Mouse (Mus musculus) hindbrain, embryonic 15.5 days (tissue): ENCODE results near the gene Capn15. TPM values are rescaled to one million over a fixed set of nuclear protein-coding genes. Genes with fewer than 3 reads are reported as not detected.
A peak's percentile ranks its signal among the peaks of the same experiment; 100 is the strongest.

ENCODE experiments used
- ATAC-seq: fragments of 200-750 bp; cut with Nextera tagmentation; 2 replicates; pipeline ENCODE4 v1.8.0; 2017; ENCODE audit warnings: low read depth, moderate number of reproducible peaks, moderate TSS enrichment; ENCODE audit not compliant: low FRiP score
- H3K27ac ChIP-seq: fragments of 300-500 bp; sonication (generic); replicated peaks from 2 replicates; pipeline ENCODE4 v1.5.1; 2015; ENCODE audit warnings: mild to moderate bottlenecking, inconsistent platforms
- H3K27me3 ChIP-seq: fragments of 300-500 bp; sonication (generic); 2 replicates; pipeline ENCODE4 v1.6.1; 2015; ENCODE audit warnings: control low read depth, inconsistent platforms
- H3K36me3 ChIP-seq: fragments of 300-500 bp; sonication (generic); 2 replicates; pipeline ENCODE4 v1.6.1; 2015; ENCODE audit warnings: control low read depth, inconsistent platforms
- H3K4me1 ChIP-seq: fragments of 300-500 bp; sonication (generic); replicated peaks from 2 replicates; pipeline ENCODE4 v1.6.1; 2015; ENCODE audit warnings: control low read depth, inconsistent platforms
- H3K4me2 ChIP-seq: fragments of 300-500 bp; sonication (generic); 2 replicates; pipeline ENCODE4 v1.6.1; 2015; ENCODE audit warnings: moderate library complexity, mild to moderate bottlenecking, inconsistent platforms
- H3K4me3 ChIP-seq: fragments of 300-500 bp; sonication (generic); 2 replicates; pipeline ENCODE4 v1.5.1; 2015; ENCODE audit warnings: mild to moderate bottlenecking, inconsistent platforms
- H3K9ac ChIP-seq: fragments of 300-500 bp; sonication (generic); 2 replicates; pipeline ENCODE4 v1.6.1; 2015; ENCODE audit warnings: inconsistent platforms
- H3K9me3 ChIP-seq: fragments of 300-500 bp; sonication (generic); 2 replicates; pipeline ENCODE4 v1.6.1; 2016; ENCODE audit warnings: control low read depth, inconsistent platforms
- WGBS: fragments of 180-500 bp; shearing (Covaris S2); methylation state at CpG from one replicate; pipeline ENCODE4 v1.1.7; 2015; 5-methylcytosine and 5-hydroxymethylcytosine counted together
- polyA plus RNA-seq: library from polyadenylated mRNA; unstranded; fragments of >200 nt; fragmentation: Nextera tagmentation; extraction: Ambion mirVana; gene quantifications from 2 replicates; pipeline ENCODE4 v1.2.1, GENCODE M21; 2015

Gene Capn15
- polyA plus RNA-seq, 1 experiment from 2014 or later = 27.6 TPM

- Histone ChIP-seq H3K4me1 (peaks cover 13% of the 10 kb centered on the region), H3K4me3 (peak within 1 kb of the TSS; percentile 34), H3K27ac (no peak within 1 kb of the TSS), H3K9ac (no peak within 1 kb of the TSS), H3K4me2 (peak within 1 kb of the TSS; percentile 60), H3K27me3 (peaks cover 38% of the 10 kb centered on the region), H3K36me3 (no peaks in the 10 kb centered on the region), H3K9me3 (no peaks in the 10 kb centered on the region)
- 1% methylated on average over 56 of the region's 58 CpGs for WGBS
- ATAC-seq = no peak
Measured at GRCm38 (mm10) chr17:25951803-25952623, 33.6 kb downstream of the Capn15 start, which contains the start of gene A930017K11Rik. A930017K11Rik (minus strand) TSS chr17:25952565.

- Histone ChIP-seq H3K9me3 (no peaks in the 10 kb centered on the region), H3K4me3 (peak overlapping the region; percentile 34), H3K36me3 (no peaks in the 10 kb centered on the region), H3K27me3 (peaks cover 38% of the 10 kb centered on the region), H3K9ac (no peak overlapping the region), H3K4me1 (peaks cover 13% of the 10 kb centered on the region), H3K4me2 (peak overlapping the region; percentile 60), H3K27ac (no peak overlapping the region)
- WGBS = under 1% methylated on average over 33 of the region's 33 CpGs
- no peak for ATAC-seq
Measured at GRCm38 (mm10) chr17:25951225-25951802, 34.3 kb downstream of the Capn15 start.

GRCm38 (mm10) chr17:25950706-25951105, 34.9 kb downstream of the Capn15 start:
- no peak overlapping the region for H3K27ac ChIP-seq
- H3K36me3 ChIP-seq = no peaks in the 10 kb centered on the region
- no peak for ATAC-seq
- no peak overlapping the region for H3K9ac ChIP-seq
- H3K27me3 ChIP-seq = peaks cover 38% of the 10 kb centered on the region
- H3K9me3 ChIP-seq = no peaks in the 10 kb centered on the region
- peaks cover 13% of the 10 kb centered on the region for H3K4me1 ChIP-seq
- H3K4me2 ChIP-seq = no peak overlapping the region
- no CpG with 5 or more reads among the region's 3 CpGs for WGBS
- H3K4me3 ChIP-seq = no peak overlapping the region; the same call in 1 of the 2 replicates

GRCm38 (mm10) chr17:25949981-25950380, 35.6 kb downstream of the Capn15 start:
- Histone ChIP-seq H3K4me2 (no peak overlapping the region), H3K4me3 (no peak overlapping the region), H3K36me3 (no peaks in the 10 kb centered on the region), H3K4me1 (peaks cover 13% of the 10 kb centered on the region), H3K9ac (no peak overlapping the region), H3K27me3 (peaks cover 38% of the 10 kb centered on the region), H3K27ac (no peak overlapping the region), H3K9me3 (no peaks in the 10 kb centered on the region)
- no peak for ATAC-seq
- 75% methylated on average over 5 of the region's 5 CpGs for WGBS

- H3K27me3 ChIP-seq = peaks cover 29% of the 10 kb centered on the region
- no peak overlapping the region for H3K9ac ChIP-seq
- WGBS = 82% methylated on average over 8 of the region's 8 CpGs
- no peaks in the 10 kb centered on the region for H3K36me3 ChIP-seq
- no peaks in the 10 kb centered on the region for H3K9me3 ChIP-seq
- H3K27ac ChIP-seq = no peak overlapping the region
- no peak for ATAC-seq
- H3K4me1 ChIP-seq = peaks cover 13% of the 10 kb centered on the region
- H3K4me2 ChIP-seq = no peak overlapping the region
- H3K4me3 ChIP-seq = no peak overlapping the region
Measured at GRCm38 (mm10) chr17:25948051-25948450, 37.5 kb downstream of the Capn15 start.

- Histone ChIP-seq H3K4me2 (no peak overlapping the region), H3K9ac (no peak overlapping the region), H3K27me3 (peaks cover 24% of the 10 kb centered on the region), H3K27ac (no peak overlapping the region), H3K4me3 (no peak overlapping the region), H3K36me3 (no peaks in the 10 kb centered on the region), H3K9me3 (no peaks in the 10 kb centered on the region), H3K4me1 (peaks cover 13% of the 10 kb centered on the region)
- 80% methylated on average over 4 of the region's 4 CpGs for WGBS
- ATAC-seq = no peak
Measured at GRCm38 (mm10) chr17:25947576-25947975, 38.0 kb downstream of the Capn15 start.

GRCm38 (mm10) chr17:25946891-25947290, 38.7 kb downstream of the Capn15 start:
- Histone ChIP-seq H3K27ac (no peak overlapping the region), H3K36me3 (no peaks in the 10 kb centered on the region), H3K4me2 (no peak overlapping the region), H3K4me3 (no peak overlapping the region), H3K9ac (no peak overlapping the region), H3K9me3 (no peaks in the 10 kb centered on the region), H3K4me1 (peaks cover 17% of the 10 kb centered on the region), H3K27me3 (peaks cover 17% of the 10 kb centered on the region)
- ATAC-seq = no peak
- 84% methylated on average over 8 of the region's 8 CpGs for WGBS

GRCm38 (mm10) chr17:25946349-25946748, 39.2 kb downstream of the Capn15 start:
- Histone ChIP-seq H3K27me3 (peaks cover 14% of the 10 kb centered on the region), H3K27ac (no peak overlapping the region), H3K4me3 (no peak overlapping the region), H3K9ac (no peak overlapping the region), H3K4me2 (no peak overlapping the region), H3K36me3 (no peaks in the 10 kb centered on the region), H3K4me1 (peaks cover 12% of the 10 kb centered on the region), H3K9me3 (no peaks in the 10 kb centered on the region)
- 80% methylated on average over 7 of the region's 7 CpGs for WGBS
- no peak for ATAC-seq

GRCm38 (mm10) chr17:25945517-25946155, 40.0 kb downstream of the Capn15 start:
- no peaks in the 10 kb centered on the region for H3K9me3 ChIP-seq
- peaks cover 14% of the 10 kb centered on the region for H3K4me1 ChIP-seq
- H3K27ac ChIP-seq = no peak overlapping the region
- 57% methylated on average over 9 of the region's 9 CpGs for WGBS
- H3K4me2 ChIP-seq = no peak overlapping the region
- no peak for ATAC-seq
- H3K36me3 ChIP-seq = no peaks in the 10 kb centered on the region
- H3K4me3 ChIP-seq = no peak overlapping the region
- peaks cover 8% of the 10 kb centered on the region for H3K27me3 ChIP-seq
- H3K9ac ChIP-seq = no peak overlapping the region

GRCm38 (mm10) chr17:25944366-25945163, 41.0 kb downstream of the Capn15 start, which contains the start of the genes Pigq and Nhlrc4:
Pigq (minus strand) TSS chr17:25944936.
Nhlrc4 (minus strand) TSS chr17:25944961.
- no peak for ATAC-seq

GRCm38 (mm10) chr17:25943769-25944168, 41.8 kb downstream of the Capn15 start:
- WGBS = 76% methylated on average over 9 of the region's 9 CpGs
- ATAC-seq = no peak
- no peak overlapping the region for H3K9ac ChIP-seq
- no peak overlapping the region for H3K27ac ChIP-seq
- no peaks in the 10 kb centered on the region for H3K36me3 ChIP-seq
- peaks cover 21% of the 10 kb centered on the region for H3K4me1 ChIP-seq
- H3K27me3 ChIP-seq = no peaks in the 10 kb centered on the region
- H3K4me3 ChIP-seq = no peak overlapping the region
- H3K9me3 ChIP-seq = no peaks in the 10 kb centered on the region
- H3K4me2 ChIP-seq = no peak overlapping the region

More at GRCm38 (mm10) chr17:25944366-25945163, 41.0 kb downstream of the Capn15 start, which contains the start of the genes Pigq and Nhlrc4:
- no peak within 1 kb of the TSS for H3K27ac ChIP-seq
- no peak within 1 kb of the TSS for H3K4me2 ChIP-seq
- H3K9ac ChIP-seq = no peak within 1 kb of the TSS
- no peaks in the 10 kb centered on the region for H3K27me3 ChIP-seq
- H3K4me1 ChIP-seq = peaks cover 21% of the 10 kb centered on the region
- 60% methylated on average over 6 of the region's 6 CpGs for WGBS
- H3K36me3 ChIP-seq = no peaks in the 10 kb centered on the region
- H3K9me3 ChIP-seq = no peaks in the 10 kb centered on the region
- no peak within 1 kb of the TSS for H3K4me3 ChIP-seq
